Mouse (Mus musculus) bone marrow macrophage, adult 2 months (primary cell): ENCODE results near the gene Mfng.

Experiments used
- CTCF ChIP-seq: IDR thresholded peaks from 2 replicates; pipeline ENCODE4 v1.5.1; 2012; ENCODE audit warnings: low read depth, mild to moderate bottlenecking, low read length, moderate library complexity
- POLR2A ChIP-seq: IDR thresholded peaks from 2 replicates; pipeline ENCODE4 v1.6.1; 2012; ENCODE audit warnings: mild to moderate bottlenecking, low read depth, low read length, borderline replicate concordance

DNA sequence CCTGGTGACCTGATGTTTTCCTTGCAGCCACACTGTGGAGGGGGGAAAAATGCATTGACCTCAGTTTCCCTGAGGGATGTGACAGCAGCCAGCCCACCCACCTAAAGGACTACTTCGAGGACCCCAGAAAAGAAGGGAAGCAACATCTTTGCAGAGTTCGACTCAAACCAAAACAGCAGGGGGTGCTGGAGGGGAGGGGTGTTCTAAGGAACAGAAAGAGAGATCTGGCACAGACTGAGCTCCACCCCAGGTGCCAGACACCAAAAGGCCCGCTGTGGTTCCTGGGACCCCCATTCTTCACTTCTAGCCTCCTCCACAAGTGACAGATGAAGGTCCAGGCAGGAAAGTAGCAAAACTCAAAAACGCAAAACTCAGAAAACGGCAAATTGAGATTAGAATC is 57.4 kb downstream of the Mfng start:
- TF ChIP-seq CTCF: no peak
- TF ChIP-seq POLR2A: no peak
